9 mouse cellular contexts compared by ENCODE assay signal in genomic region chr16:31546062-31546827, GRCm38 (mm10).
DNase-seq lines count a peak whose midpoint lies in the region; ATAC-seq and TF ChIP-seq lines count a peak whose summit lies in the region.
"Had no signal": no experiment of that assay in that cellular context is flagged by ENCODE, and none has a peak within 500 bp of the region (broad histone marks: within the 10 kb centered on the region; RNA-seq: fewer than 3 reads in every experiment).

No protein-coding gene starts in this region.

- H3K27me3 ChIP-seq in cerebellum, adult 2 months (ENCODE audit: control insufficient read depth, insufficient read depth, low read length), result no peaks in the 10 kb centered on the region
- no peaks in the 10 kb centered on the region for H3K27me3 ChIP-seq in forebrain, embryonic 16.5 days (replicated peaks; ENCODE audit: control insufficient read depth, insufficient read depth, low read length)
- H3K27me3 ChIP-seq in midbrain, embryonic 12.5 days, result peaks cover 22% of the 10 kb centered on the region

- H3K9ac ChIP-seq in forebrain, embryonic 16.5 days (replicated peaks; ENCODE audit: low read depth, low read length), result peak overlapping the region; percentile 47
- peak overlapping the region; percentile 46; the same call in 1 of the 2 replicates for H3K9ac ChIP-seq in midbrain, embryonic 12.5 days (replicated peaks)

- DNase-seq in cerebellum, adult 2 months, result no peak
- DNase-seq in cerebellum, postnatal 4 days (ENCODE audit: low spot score in 2 of 2), result no peak
- DNase-seq in Muller cell, postnatal 12 days (ENCODE audit: inconsistent ontology term), result peak; percentile 32
- no peak for DNase-seq in layer of hippocampus, adult 9-10 months (ENCODE audit: low spot score)
- DNase-seq in thymus, postnatal 10 days (ENCODE audit: low spot score in 2 of 2), result no peak
- DNase-seq in thymus, postnatal 36 days, result no peak

- no peaks in the 10 kb centered on the region for H3K9me3 ChIP-seq in forebrain, embryonic 16.5 days (ENCODE audit: control insufficient read depth, low read length)
- H3K9me3 ChIP-seq in midbrain, embryonic 12.5 days, result no peaks in the 10 kb centered on the region

- H3K36me3 ChIP-seq in forebrain, embryonic 16.5 days (ENCODE audit: control insufficient read depth, insufficient read depth), result no peaks in the 10 kb centered on the region
- H3K36me3 ChIP-seq in midbrain, embryonic 12.5 days, result no peaks in the 10 kb centered on the region

- H3K27ac ChIP-seq in cerebellum, adult 2 months (ENCODE audit: insufficient read depth, low read length), result 0 out of 2 replicates have a peak overlapping the region, but pooled peaks have one; percentile 11
- H3K27ac ChIP-seq in forebrain, embryonic 16.5 days (ENCODE audit: low read length), result peak overlapping the region; percentile 76
- peak overlapping the region; percentile 76 for H3K27ac ChIP-seq in midbrain, embryonic 12.5 days (replicated peaks)
- H3K27ac ChIP-seq: macrophage had no signal

- ATAC-seq in forebrain, embryonic 16.5 days, result peak; percentile 39
- ATAC-seq in midbrain, embryonic 12.5 days (ENCODE audit: low FRiP score, low read depth), result peak; percentile 74

- H3K4me3 ChIP-seq in cerebellum, adult 2 months (replicated peaks; ENCODE audit: insufficient read depth, low read depth, low read length), result no peak overlapping the region
- no peak overlapping the region; the same call in none of the 2 replicates for H3K4me3 ChIP-seq in forebrain, embryonic 16.5 days (replicated peaks; ENCODE audit: low read length)
- H3K4me3 ChIP-seq in midbrain, embryonic 12.5 days, result peak overlapping the region; percentile 30

- 46% methylated on average over 18 of the region's 18 CpGs for WGBS in cerebellum, adult 2 months
- WGBS in forebrain, embryonic 16.5 days, result 2% methylated on average over 18 of the region's 18 CpGs
- 2% methylated on average over 18 of the region's 18 CpGs for WGBS in midbrain, embryonic 12.5 days

- H3K4me1 ChIP-seq in cerebellum, adult 2 months (ENCODE audit: control insufficient read depth, insufficient read depth, low read length), result peaks cover 24% of the 10 kb centered on the region
- H3K4me1 ChIP-seq in forebrain, embryonic 16.5 days (replicated peaks; ENCODE audit: control insufficient read depth, insufficient read depth, low read length), result peaks cover 26% of the 10 kb centered on the region
- peaks cover 36% of the 10 kb centered on the region for H3K4me1 ChIP-seq in midbrain, embryonic 12.5 days

- no peak for TF ChIP-seq POLR2A in cerebellum, adult 2 months (IDR thresholded peaks at IDR 0.05; ENCODE audit: borderline replicate concordance, insufficient read depth, low read length)

- no peak for TF ChIP-seq CTCF in cerebellum, adult 2 months (IDR thresholded peaks at IDR 0.05; ENCODE audit: borderline replicate concordance, insufficient read depth, low read depth, low read length)

- H3K4me2 ChIP-seq in forebrain, embryonic 16.5 days (ENCODE audit: low read length), result peak overlapping the region; percentile 45
- H3K4me2 ChIP-seq in midbrain, embryonic 12.5 days (replicated peaks), result peak overlapping the region; percentile 58

Comparison
In these comparisons a context has a peak if more than half of its experiments do, and no peak if none do; other contexts are left out.
1. H3K27ac ChIP-seq: peak in every context shown above with its lines; median percentile 76 in forebrain, embryonic 16.5 days; 76 in midbrain, embryonic 12.5 days; 11 in cerebellum, adult 2 months.